Mouse (Mus musculus) limb, embryonic 13.5 days (tissue): ENCODE measurements around the gene Serpinb11. TPM values are rescaled to one million over a fixed set of nuclear protein-coding genes. Genes with fewer than 3 reads are reported as not detected.

Experiments used
- ATAC-seq: fragments of 200-750 bp; cut with Nextera tagmentation; 2 replicates; pipeline ENCODE4 v1.8.0; 2017; ENCODE audit warnings: low read depth, moderate number of reproducible peaks, moderate TSS enrichment; ENCODE audit not compliant: low FRiP score
- H3K27ac ChIP-seq: fragments of 300-500 bp; sonication (generic); 2 replicates; pipeline ENCODE4 v1.5.1; 2015; ENCODE audit warnings: inconsistent platforms, mild to moderate bottlenecking, moderate library complexity
- H3K27me3 ChIP-seq: fragments of 300-500 bp; sonication (generic); 2 replicates; pipeline ENCODE4 v1.6.1; 2015; ENCODE audit warnings: mild to moderate bottlenecking, inconsistent platforms
- H3K36me3 ChIP-seq: fragments of 300-500 bp; sonication (generic); 2 replicates; pipeline ENCODE4 v1.6.1; 2015; ENCODE audit warnings: inconsistent platforms, mild to moderate bottlenecking, moderate library complexity
- H3K4me1 ChIP-seq: fragments of 300-500 bp; sonication (generic); 2 replicates; pipeline ENCODE4 v1.6.1; 2015; ENCODE audit warnings: inconsistent platforms
- H3K4me2 ChIP-seq: fragments of 300-500 bp; sonication (generic); replicated peaks from 2 replicates; pipeline ENCODE4 v1.6.1; 2015; ENCODE audit warnings: inconsistent platforms, mild to moderate bottlenecking, moderate library complexity
- H3K4me3 ChIP-seq: fragments of 300-500 bp; sonication (generic); 2 replicates; pipeline ENCODE4 v1.5.1; 2015; ENCODE audit warnings: moderate library complexity, mild to moderate bottlenecking, inconsistent platforms
- H3K9ac ChIP-seq: fragments of 300-500 bp; sonication (generic); 2 replicates; pipeline ENCODE4 v1.6.1; 2015; ENCODE audit warnings: mild to moderate bottlenecking, inconsistent platforms
- H3K9me3 ChIP-seq: fragments of 300-500 bp; sonication (generic); 2 replicates; pipeline ENCODE4 v1.6.1; 2016; ENCODE audit warnings: inconsistent platforms
- WGBS: fragments of 180-500 bp; shearing (Covaris S2); methylation state at CpG from one replicate; pipeline ENCODE4 v1.1.7; 2015; 5-methylcytosine and 5-hydroxymethylcytosine counted together
- polyA plus RNA-seq: library from polyadenylated mRNA; unstranded; fragments of >200 nt; fragmentation: Nextera tagmentation; extraction: Ambion mirVana; gene quantifications from 2 replicates; pipeline ENCODE4 v1.2.1, GENCODE M21; 2015

Gene Serpinb11
- not detected in 2 replicates for polyA plus RNA-seq

DNA sequence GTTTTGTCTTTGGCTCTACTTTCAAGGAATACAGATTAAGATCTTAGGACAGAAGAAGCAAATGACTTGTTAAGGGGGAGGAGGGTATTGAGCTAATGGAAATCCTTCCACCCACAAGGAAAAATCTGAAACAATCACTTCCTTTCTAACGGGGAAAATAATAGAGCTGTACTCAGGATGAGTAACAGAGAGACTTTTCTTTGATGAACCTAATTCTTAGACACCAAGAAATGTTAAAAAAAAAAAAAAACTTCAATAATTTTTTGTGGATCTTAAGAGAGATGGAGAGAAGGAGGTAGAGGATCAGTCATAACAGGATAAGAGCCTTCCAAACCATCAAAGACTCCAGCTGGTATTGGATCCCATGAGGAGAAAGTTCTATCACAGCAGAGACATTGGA, at the start of gene Serpinb11:
Gene Serpinb11, plus strand, starts transcription at position 301 of the 400 bp plus-strand sequence.
- Histone ChIP-seq H3K4me1 (no peaks in the 10 kb centered on the region), H3K9ac (no peak within 1 kb of the TSS), H3K27ac (no peak within 1 kb of the TSS), H3K27me3 (no peaks in the 10 kb centered on the region), H3K9me3 (no peaks in the 10 kb centered on the region), H3K36me3 (no peaks in the 10 kb centered on the region), H3K4me2 (no peak within 1 kb of the TSS), H3K4me3 (no peak within 1 kb of the TSS)
- WGBS: 67% methylated on average over 1 of the region's 1 CpGs
- ATAC-seq: no peak

DNA sequence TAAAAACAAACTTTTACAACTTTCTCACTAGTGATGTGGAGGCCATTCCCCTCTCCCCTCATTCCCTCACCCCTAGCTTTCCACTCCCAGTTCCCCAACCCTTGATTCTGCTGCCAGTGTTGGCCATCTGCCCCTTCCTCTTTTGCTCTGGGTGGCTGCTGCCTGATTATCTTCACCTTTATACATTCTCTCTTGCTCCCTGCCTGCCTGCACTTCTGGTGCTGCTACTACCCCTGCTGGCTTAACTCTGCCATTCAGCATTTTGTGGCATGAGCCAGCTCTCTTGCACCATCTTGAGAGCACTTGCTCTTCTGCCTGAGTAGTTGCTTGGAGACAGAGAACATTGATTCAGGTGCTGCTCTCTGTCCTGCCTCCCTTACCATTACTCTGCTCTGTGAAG, 15.0 kb upstream of the Serpinb11 start:
- ATAC-seq: no peak
- Histone ChIP-seq H3K4me1 (no peaks in the 10 kb centered on the region), H3K4me3 (no peak overlapping the region), H3K27me3 (no peaks in the 10 kb centered on the region), H3K36me3 (no peaks in the 10 kb centered on the region), H3K4me2 (no peak overlapping the region), H3K27ac (no peak overlapping the region), H3K9me3 (no peaks in the 10 kb centered on the region), H3K9ac (no peak overlapping the region)

DNA sequence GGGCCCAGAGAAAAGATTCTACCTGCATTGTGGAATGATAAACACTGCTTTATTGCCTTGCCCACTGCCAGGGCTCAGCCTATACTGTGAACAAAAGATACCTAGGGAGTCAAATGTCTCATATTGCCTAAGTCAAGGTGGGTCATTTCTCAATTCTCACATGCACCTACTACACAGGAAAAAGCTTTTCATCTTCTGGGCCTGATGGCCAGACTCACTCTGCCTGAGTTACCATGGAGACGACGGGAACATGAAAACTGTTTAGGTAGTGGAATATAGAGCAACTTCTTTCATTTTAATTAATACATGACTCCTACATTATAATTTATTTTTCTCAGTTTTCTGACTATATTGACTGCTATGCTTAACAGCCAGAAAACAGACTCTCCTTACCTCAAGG, 14.2 kb upstream of the Serpinb11 start:
- H3K4me2 ChIP-seq: no peak overlapping the region
- H3K27me3 ChIP-seq: no peaks in the 10 kb centered on the region
- no peak overlapping the region for H3K27ac ChIP-seq
- no peak overlapping the region for H3K4me3 ChIP-seq
- no peak for ATAC-seq
- H3K4me1 ChIP-seq: no peaks in the 10 kb centered on the region
- H3K36me3 ChIP-seq: no peaks in the 10 kb centered on the region
- 84% methylated on average over 2 of the region's 2 CpGs for WGBS
- H3K9me3 ChIP-seq: no peaks in the 10 kb centered on the region
- H3K9ac ChIP-seq: no peak overlapping the region

DNA sequence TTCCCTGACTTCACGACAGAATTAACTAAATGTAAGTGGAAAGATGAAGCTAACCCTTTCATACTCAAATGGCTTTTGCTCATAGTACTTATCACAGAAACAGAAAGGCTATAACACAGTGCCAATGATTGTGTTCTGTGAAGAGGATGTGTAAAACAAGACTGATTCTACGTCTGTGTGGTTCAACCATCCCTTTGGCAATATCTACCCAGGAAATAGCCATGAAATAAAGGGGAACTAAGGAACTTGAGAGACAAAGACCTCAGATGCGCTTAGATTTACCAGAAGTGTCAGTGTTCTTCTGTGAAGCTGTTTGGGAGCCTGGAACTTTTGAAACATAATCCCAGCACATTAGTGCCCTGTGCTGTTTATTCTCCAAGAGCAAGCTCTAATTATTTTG, 10.6 kb upstream of the Serpinb11 start:
- Histone ChIP-seq H3K9ac (no peak overlapping the region), H3K27me3 (no peaks in the 10 kb centered on the region), H3K4me2 (no peak overlapping the region), H3K4me1 (no peaks in the 10 kb centered on the region), H3K4me3 (no peak overlapping the region), H3K27ac (no peak overlapping the region), H3K36me3 (no peaks in the 10 kb centered on the region), H3K9me3 (no peaks in the 10 kb centered on the region)
- ATAC-seq: no peak
- 27% methylated on average over 3 of the region's 3 CpGs for WGBS

DNA sequence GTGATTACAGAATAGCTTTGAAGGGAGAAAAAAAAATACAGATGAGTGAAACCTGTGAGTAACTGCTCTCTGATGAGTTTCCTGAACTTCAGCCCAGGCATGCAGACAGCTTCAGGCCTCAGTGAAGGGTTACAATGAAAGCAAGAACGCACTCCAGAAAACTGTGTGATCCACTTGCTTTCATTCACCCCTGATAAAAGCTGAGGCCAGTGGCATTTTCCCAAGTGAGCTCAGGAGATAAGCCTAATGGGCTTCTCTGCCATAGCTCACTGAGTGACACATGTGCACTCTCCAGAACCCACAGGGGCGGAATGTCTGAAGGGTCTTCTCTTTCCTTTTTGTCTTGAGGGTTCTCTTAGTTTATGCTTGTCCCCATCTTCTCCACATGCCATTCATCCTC, 9.9 kb upstream of the Serpinb11 start:
- Histone ChIP-seq H3K27me3 (no peaks in the 10 kb centered on the region), H3K9ac (no peak overlapping the region), H3K4me1 (no peaks in the 10 kb centered on the region), H3K4me3 (no peak overlapping the region), H3K27ac (no peak overlapping the region), H3K36me3 (no peaks in the 10 kb centered on the region), H3K9me3 (no peaks in the 10 kb centered on the region), H3K4me2 (no peak overlapping the region)
- WGBS: 62% methylated on average over 2 of the region's 2 CpGs
- ATAC-seq: no peak

DNA sequence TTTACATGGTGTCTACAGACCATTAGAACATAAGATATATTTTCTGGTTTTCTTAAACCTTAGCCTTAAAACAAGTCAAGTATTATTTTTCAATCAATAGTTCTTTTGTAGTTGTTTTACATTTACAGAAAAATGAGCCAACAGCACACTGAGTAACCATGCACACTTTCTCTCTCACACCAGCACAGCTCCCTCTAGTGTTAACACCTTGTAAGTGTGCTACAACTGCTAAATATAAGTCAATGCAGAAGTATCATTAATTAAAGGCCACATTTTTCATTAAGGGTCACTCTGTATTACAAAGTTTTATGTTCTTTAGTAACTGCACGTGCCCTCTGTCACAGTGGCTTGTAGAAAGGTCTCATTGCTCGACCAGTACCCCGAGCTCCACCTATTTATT, 8.0 kb upstream of the Serpinb11 start:
- H3K27me3 ChIP-seq: no peaks in the 10 kb centered on the region
- H3K4me3 ChIP-seq: no peak overlapping the region
- no peaks in the 10 kb centered on the region for H3K36me3 ChIP-seq
- H3K4me2 ChIP-seq: no peak overlapping the region
- no peak overlapping the region for H3K9ac ChIP-seq
- WGBS: 48% methylated on average over 3 of the region's 3 CpGs
- H3K4me1 ChIP-seq: no peaks in the 10 kb centered on the region
- H3K27ac ChIP-seq: no peak overlapping the region
- ATAC-seq: no peak
- no peaks in the 10 kb centered on the region for H3K9me3 ChIP-seq

DNA sequence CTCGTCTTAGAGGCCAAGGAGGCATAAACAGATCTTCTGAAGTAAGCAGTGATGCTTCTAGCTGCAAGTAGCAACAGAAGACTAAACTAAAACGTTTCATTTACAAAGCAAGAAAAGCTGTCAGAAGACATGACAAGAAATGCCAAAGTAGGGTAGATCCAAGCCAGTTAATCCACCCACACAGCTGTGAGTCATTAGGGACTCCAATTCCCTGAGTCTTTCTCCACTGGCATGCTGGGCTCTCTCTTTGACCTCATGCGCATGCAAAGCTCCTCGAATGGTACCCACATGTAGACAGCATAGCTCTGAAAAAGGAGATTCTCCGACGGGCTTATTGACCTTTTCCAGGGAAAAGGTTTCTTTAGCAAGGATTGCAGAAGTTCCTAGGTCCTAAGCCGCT, 5.0 kb downstream of the Serpinb11 start:
- no peak for ATAC-seq
- Histone ChIP-seq H3K4me1 (peaks cover 8% of the 10 kb centered on the region; the same call in 1 of the 2 replicates), H3K27me3 (no peaks in the 10 kb centered on the region), H3K4me3 (no peak overlapping the region), H3K27ac (no peak overlapping the region), H3K36me3 (no peaks in the 10 kb centered on the region), H3K9ac (no peak overlapping the region), H3K4me2 (no peak overlapping the region), H3K9me3 (no peaks in the 10 kb centered on the region)
- 51% methylated on average over 7 of the region's 7 CpGs for WGBS

DNA sequence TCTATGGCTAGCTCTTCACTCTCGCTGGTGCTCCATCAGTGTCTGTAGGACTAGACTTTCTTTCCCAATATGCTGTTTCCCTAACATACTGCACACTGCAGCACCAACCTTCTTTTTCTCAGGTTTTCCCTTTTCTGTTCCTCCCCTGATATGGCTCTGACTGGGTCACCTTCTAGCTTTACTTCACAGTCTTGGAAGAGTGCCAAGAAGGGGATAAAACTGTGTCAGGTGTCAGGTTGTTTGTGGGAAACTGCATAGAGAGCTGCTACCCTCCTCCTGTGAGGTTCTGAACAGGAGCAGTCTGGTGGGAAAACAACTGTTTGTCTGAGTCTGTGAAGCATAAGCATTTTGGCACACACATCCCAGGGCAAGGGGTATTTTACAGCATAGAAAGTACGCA, 7.9 kb downstream of the Serpinb11 start:
- no peaks in the 10 kb centered on the region for H3K36me3 ChIP-seq
- ATAC-seq: peak; percentile 44; the same call in 1 of the 2 replicates
- peaks cover 8% of the 10 kb centered on the region; the same call in 1 of the 2 replicates for H3K4me1 ChIP-seq
- no peak overlapping the region for H3K9ac ChIP-seq
- no peak overlapping the region for H3K4me2 ChIP-seq
- no peak overlapping the region for H3K27ac ChIP-seq
- H3K27me3 ChIP-seq: no peaks in the 10 kb centered on the region
- no peaks in the 10 kb centered on the region for H3K9me3 ChIP-seq
- WGBS: 70% methylated on average over 2 of the region's 2 CpGs
- H3K4me3 ChIP-seq: no peak overlapping the region

DNA sequence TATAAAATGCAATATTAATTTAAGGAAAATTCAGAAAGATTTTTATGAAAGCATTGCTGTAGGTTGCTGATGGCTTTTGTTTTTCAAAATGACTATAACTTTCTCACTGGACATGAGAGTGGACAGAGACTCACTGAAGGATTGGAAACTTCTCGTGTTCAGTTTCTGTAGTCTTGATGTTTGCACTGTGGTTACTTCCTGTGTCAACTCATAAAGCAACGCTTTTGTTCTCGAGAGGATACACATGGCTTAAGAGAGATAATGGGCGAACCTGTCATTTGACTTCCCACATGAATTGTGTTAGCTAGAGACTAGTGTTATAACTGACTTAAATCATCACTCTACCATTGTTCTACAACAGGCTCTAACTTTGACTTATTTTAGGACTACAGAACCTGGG, 16.0 kb downstream of the Serpinb11 start:
- H3K27me3 ChIP-seq: no peaks in the 10 kb centered on the region
- no peak overlapping the region for H3K4me2 ChIP-seq
- H3K9ac ChIP-seq: no peak overlapping the region
- H3K4me3 ChIP-seq: no peak overlapping the region
- H3K9me3 ChIP-seq: no peaks in the 10 kb centered on the region
- WGBS: 71% methylated on average over 4 of the region's 4 CpGs
- no peak for ATAC-seq
- H3K4me1 ChIP-seq: no peaks in the 10 kb centered on the region
- H3K27ac ChIP-seq: no peak overlapping the region
- no peaks in the 10 kb centered on the region for H3K36me3 ChIP-seq

DNA sequence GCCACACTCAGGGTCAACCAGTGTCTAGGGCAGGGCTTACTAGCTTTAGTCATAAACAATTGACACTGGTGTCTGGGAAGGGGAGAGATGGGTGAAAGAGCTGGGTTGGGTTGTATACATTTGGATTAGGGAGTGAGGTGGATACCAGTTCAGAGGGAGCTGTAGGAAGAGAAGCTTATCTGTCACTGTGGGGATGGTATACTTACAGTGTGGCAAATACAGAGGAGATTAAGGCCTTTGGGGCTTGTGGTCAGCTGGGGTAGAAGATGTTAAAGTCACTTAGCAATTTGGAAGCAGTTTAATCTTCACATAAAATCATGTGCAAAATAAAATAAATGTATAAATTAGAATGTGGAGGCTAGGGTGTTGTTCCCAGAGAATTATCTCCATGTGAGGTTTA, 17.4 kb downstream of the Serpinb11 start:
- no peak overlapping the region for H3K4me3 ChIP-seq
- H3K36me3 ChIP-seq: no peaks in the 10 kb centered on the region
- H3K27me3 ChIP-seq: no peaks in the 10 kb centered on the region
- H3K27ac ChIP-seq: no peak overlapping the region
- H3K4me2 ChIP-seq: no peak overlapping the region
- ATAC-seq: no peak
- no peaks in the 10 kb centered on the region for H3K4me1 ChIP-seq
- H3K9ac ChIP-seq: no peak overlapping the region
- no peaks in the 10 kb centered on the region for H3K9me3 ChIP-seq

DNA sequence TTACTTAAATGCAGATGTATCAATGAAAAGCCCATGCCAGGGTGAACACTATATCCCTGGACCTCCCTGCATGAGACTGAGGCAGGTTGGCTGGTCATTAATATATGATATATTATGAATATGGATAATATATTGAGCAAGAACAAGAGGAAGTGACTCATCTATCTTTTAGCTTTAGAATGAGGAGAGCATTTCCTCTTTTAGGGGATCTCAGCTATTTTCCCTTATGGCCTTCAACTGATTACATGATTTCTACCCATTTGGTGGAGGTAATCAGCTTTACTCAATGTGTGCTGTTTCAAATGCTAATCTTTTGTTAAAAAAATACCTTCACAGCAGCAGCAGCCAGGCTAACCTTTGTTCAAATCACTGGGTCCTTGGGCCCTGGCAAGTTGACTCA, 20.5 kb downstream of the Serpinb11 start:
- Histone ChIP-seq H3K9me3 (no peaks in the 10 kb centered on the region), H3K36me3 (no peaks in the 10 kb centered on the region), H3K4me1 (no peaks in the 10 kb centered on the region), H3K9ac (no peak overlapping the region), H3K4me3 (no peak overlapping the region), H3K27me3 (no peaks in the 10 kb centered on the region), H3K4me2 (no peak overlapping the region), H3K27ac (no peak overlapping the region)
- no peak for ATAC-seq

DNA sequence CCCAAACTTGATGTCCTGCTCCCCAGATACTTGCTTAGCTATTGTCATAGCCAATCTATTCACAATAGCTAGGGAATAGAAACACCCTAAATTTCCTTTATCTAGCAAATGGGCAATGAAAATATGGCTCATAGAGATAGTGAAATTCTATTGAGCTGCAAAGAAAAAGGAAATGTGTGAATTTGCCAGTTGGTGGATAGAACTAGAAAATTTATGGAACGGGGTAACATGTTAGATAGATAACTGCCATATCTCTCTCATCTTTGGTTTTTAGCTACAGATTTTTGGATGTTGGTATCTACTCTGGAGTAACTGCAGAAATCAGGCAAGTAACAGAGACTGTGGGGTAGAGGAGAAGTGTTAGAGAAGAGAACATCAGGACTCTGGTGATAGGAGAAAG, 21.4 kb downstream of the Serpinb11 start:
- no peak overlapping the region for H3K4me2 ChIP-seq
- no peak overlapping the region for H3K9ac ChIP-seq
- no peaks in the 10 kb centered on the region for H3K9me3 ChIP-seq
- WGBS: 89% methylated on average over 1 of the region's 1 CpGs
- no peaks in the 10 kb centered on the region for H3K27me3 ChIP-seq
- H3K4me1 ChIP-seq: no peaks in the 10 kb centered on the region
- H3K27ac ChIP-seq: no peak overlapping the region
- ATAC-seq: no peak
- H3K36me3 ChIP-seq: no peaks in the 10 kb centered on the region
- H3K4me3 ChIP-seq: no peak overlapping the region

DNA sequence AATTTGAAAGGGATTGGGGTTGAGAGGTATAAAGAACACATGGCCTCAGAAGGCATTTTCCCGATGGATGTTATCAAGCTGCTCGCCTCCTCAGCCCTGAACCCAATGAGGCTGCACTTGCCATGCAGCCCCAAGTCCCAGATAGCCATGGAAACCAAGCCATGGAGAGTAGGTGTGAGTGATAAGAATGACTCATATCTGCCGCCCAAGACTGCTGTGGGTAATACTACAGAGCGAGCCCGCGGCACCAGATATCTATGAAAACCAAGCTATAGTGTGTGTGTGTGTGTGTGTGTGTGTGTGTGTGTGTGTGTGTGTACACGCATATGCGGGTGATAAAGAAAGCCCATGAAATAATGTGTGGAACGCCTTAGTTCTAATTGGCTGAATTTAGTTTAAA, 23.5 kb downstream of the Serpinb11 start:
- Histone ChIP-seq H3K4me1 (no peaks in the 10 kb centered on the region), H3K36me3 (no peaks in the 10 kb centered on the region), H3K9ac (no peak overlapping the region), H3K9me3 (no peaks in the 10 kb centered on the region), H3K4me2 (no peak overlapping the region), H3K27me3 (no peaks in the 10 kb centered on the region), H3K27ac (no peak overlapping the region), H3K4me3 (no peak overlapping the region)
- no peak for ATAC-seq
- WGBS: 90% methylated on average over 9 of the region's 9 CpGs
